Mouse (Mus musculus) CD4-positive naive resting alpha-beta T cell, adult 57 days (primary cell): ENCODE results near the gene Chst1. TPM values are rescaled to one million over a fixed set of nuclear protein-coding genes. Genes with fewer than 3 reads are reported as not detected.

Experiments used
- total RNA-seq: library from RNA; stranded (reverse); gene quantifications from one replicate; pipeline ENCODE4 v1.2.4, GENCODE M21; 2023

The Chst1 gene
- not detected for total RNA-seq

DNA sequence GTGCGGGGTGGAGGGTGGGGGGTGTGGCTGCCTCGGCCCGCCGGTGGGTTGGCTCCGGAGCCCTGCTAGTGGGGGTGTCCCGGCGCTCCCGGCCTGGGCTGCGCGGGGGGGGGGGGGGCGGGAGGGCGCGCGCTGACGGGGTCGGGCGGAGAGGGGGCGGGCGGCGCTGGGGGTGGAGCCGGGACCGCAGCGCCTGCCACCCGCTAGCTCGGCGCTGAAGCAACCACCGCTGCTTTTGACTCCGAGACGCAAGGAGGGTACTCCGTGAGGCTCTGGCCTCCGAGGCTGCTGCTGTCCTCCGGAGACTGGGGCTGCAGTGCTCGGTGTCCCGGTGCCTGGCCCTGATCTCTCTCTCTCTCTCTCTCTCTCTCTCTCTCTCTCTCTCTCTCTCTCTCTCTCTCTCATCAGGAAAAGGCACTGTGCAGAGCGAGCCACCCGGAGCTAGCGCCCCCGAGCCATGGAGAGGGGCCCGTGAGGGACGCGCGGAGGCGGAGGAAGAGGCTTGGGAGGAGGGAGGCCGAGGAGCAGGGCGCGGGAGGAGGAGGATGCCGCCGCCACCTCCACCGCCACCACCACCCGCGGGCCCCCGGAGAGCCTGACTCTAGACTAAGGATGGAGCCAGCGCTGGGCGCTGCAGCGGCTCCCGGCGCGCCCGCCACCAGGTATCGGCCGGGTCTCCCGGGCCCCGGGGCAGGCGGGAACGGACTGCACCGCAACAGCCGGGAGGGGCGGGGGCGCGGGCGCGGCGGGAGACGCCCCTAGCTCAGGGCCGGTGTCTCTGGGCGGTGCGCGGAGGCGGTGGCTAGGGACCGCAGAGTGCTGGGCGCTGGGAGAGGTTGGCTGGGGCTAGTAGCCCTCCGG lies at the start of gene Chst1:
Gene Chst1, plus strand, starts transcription at position 221 of the 861 bp plus-strand sequence.

Other genes starting within 250 kb of the Chst1 start
- gene Pex16, start 225.0 kb upstream of the Chst1 start, total RNA-seq = 36.7 TPM
- gene Large2, start 224.8 kb upstream of the Chst1 start, total RNA-seq = 0.86 TPM
- gene 1700029I15Rik, start 217.2 kb upstream of the Chst1 start, total RNA-seq = 7.4 TPM
- 0.53 TPM for gene Mapk8ip1, start 198.4 kb upstream of the Chst1 start, total RNA-seq
- 29.4 TPM for gene Cry2, start 165.7 kb upstream of the Chst1 start, total RNA-seq
- gene Slc35c1, start 139.2 kb upstream of the Chst1 start, total RNA-seq = 28.1 TPM